Mouse (Mus musculus) embryonic facial prominence, embryonic 14.5 days (tissue): ENCODE data around the gene Tbx5. TPM values are rescaled to one million over a fixed set of nuclear protein-coding genes. Genes with fewer than 3 reads are reported as not detected.
A peak's percentile ranks its signal among the peaks of the same experiment; 100 is the strongest.
"Not testable (repeated sequence)": the region's sequence is repeated elsewhere in the genome, so short reads cannot be mapped to it uniquely, and the experiment has no call there.

ENCODE experiments used
- ATAC-seq: fragments of 200-750 bp; cut with Nextera tagmentation; 2 replicates; pipeline ENCODE4 v1.8.0; 2017; ENCODE audit warnings: low read depth, moderate number of reproducible peaks, moderate TSS enrichment
- DNase-seq: peaks from one replicate; pipeline ENCODE4 v3.0.0-alpha.2; 2015; ENCODE audit warnings: low spot score
- H3K27ac ChIP-seq: fragments of 300-500 bp; sonication (generic); replicated peaks from 2 replicates; pipeline ENCODE4 v1.5.1; 2014; ENCODE audit warnings: low read depth, mild to moderate bottlenecking, low read length, moderate library complexity
- H3K27me3 ChIP-seq: fragments of 300-500 bp; sonication (generic); replicated peaks from 2 replicates; pipeline ENCODE4 v1.6.1; 2014; ENCODE audit warnings: low read length; ENCODE audit not compliant: control insufficient read depth, insufficient read depth
- H3K36me3 ChIP-seq: fragments of 300-500 bp; sonication (generic); 2 replicates; pipeline ENCODE4 v1.6.1; 2014; ENCODE audit warnings: low read length, mixed read lengths; ENCODE audit not compliant: control insufficient read depth, insufficient read depth
- H3K4me1 ChIP-seq: fragments of 300-500 bp; sonication (generic); 2 replicates; pipeline ENCODE4 v1.6.1; 2014; ENCODE audit warnings: antibody characterized with exemption, low read length; ENCODE audit not compliant: control insufficient read depth, insufficient read depth
- H3K4me2 ChIP-seq: fragments of 300-500 bp; sonication (generic); 2 replicates; pipeline ENCODE4 v1.6.1; 2014; ENCODE audit warnings: low read depth, mild to moderate bottlenecking, low read length, moderate library complexity, mixed read lengths
- H3K4me3 ChIP-seq: fragments of 300-500 bp; sonication (generic); 2 replicates; pipeline ENCODE4 v1.5.1; 2014; ENCODE audit warnings: low read depth, mild to moderate bottlenecking, low read length
- H3K9ac ChIP-seq: fragments of 300-500 bp; sonication (generic); 2 replicates; pipeline ENCODE4 v1.6.1; 2014; ENCODE audit warnings: low read depth, mild to moderate bottlenecking, low read length, moderate library complexity, mixed read lengths
- H3K9me3 ChIP-seq: fragments of 300-500 bp; sonication (generic); 2 replicates; pipeline ENCODE4 v1.6.1; 2016; ENCODE audit warnings: low read length; ENCODE audit not compliant: control insufficient read depth
- WGBS: fragments of 180-500 bp; shearing (Covaris S2); extraction: QIAGEN DNeasy Blood & Tissue Kit; methylation state at CpG from one replicate; pipeline ENCODE4 v1.1.7; 2014; 5-methylcytosine and 5-hydroxymethylcytosine counted together
- polyA plus RNA-seq: library from polyadenylated mRNA; unstranded; fragments of >200 nt; fragmentation: Nextera tagmentation; extraction: Ambion mirVana; gene quantifications from 2 replicates; pipeline ENCODE4 v1.2.1, GENCODE M21; 2014

Gene Tbx5
- polyA plus RNA-seq, 1 experiment from 2014 or later, result 0.24 TPM

DNA sequence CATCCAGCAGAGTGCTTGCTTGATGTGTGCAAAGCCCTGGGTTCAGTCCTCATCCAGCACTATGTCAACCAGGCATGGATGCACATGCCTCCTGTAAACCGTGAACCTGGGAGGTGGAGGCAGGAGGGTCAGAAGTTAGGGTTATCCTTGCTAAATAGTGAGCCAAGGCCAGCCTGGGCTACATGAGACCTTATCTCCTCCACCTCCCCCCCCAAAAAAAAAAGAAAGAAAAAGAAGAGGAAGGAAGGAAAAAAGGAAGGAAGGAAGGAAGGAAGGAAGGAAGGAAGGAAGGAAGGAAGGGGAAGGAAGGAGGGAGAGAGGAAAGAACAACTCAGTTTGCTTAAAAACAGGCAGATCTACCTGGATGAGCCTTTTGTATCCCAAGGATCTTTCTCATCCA lies 85.9 kb downstream of the Tbx5 start:
- DNase-seq, H3K9me3 ChIP-seq, H3K27me3 ChIP-seq, H3K36me3 ChIP-seq, ATAC-seq, H3K9ac ChIP-seq, H3K4me1 ChIP-seq, H3K27ac ChIP-seq, H3K4me2 ChIP-seq, H3K4me3 ChIP-seq: not testable (repeated sequence)
- WGBS, result 93% methylated on average over 1 of the region's 1 CpGs

DNA sequence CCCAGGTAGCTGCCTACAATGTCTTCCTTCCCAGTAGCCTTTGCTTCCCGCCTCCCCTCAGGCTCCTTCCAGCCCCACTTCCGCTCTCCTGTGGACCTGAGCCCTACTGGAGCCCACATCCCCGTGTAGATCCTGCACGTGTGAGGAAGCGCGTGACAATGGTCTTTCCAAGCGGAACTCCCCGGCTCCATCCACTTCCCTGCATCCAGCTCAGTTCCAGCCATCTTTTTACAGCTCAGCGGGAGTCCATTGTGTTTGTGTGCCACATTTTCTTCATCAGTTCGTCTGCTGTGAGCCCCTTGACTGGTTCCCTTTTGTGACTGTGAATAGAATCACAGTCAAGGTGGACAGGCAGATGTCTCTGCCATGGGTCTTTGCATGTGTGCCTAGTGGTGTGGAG lies 88.5 kb downstream of the Tbx5 start:
- no peak for ATAC-seq
- Histone ChIP-seq H3K9ac (no peak overlapping the region), H3K4me2 (no peak overlapping the region), H3K27ac (no peak overlapping the region), H3K4me3 (no peak overlapping the region), H3K9me3 (no peaks in the 10 kb centered on the region), H3K4me1 (peaks cover 5% of the 10 kb centered on the region; the same call in 1 of the 2 replicates), H3K36me3 (no peaks in the 10 kb centered on the region), H3K27me3 (no peaks in the 10 kb centered on the region)
- WGBS, result 81% methylated on average over 10 of the region's 10 CpGs
- no peak for DNase-seq

DNA sequence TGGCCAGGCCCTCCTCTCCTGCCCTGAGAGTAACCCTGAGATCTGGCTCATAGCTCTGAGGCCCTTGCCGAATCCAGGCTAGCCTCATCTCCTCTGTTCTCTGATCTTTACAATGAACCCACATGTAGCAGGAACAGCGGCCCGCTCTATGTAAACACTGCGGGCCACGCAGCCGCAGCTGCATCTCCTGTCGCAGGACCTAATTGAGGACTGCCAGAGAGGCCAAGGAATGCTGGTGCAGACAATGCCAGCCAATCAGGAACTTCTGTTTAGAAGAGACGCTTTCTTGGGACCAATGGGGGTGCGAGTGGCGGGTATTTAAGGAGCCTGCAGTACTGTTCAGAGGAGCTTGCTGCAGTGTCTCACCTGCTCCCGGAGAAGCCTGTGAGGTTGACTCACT lies 89.8 kb downstream of the Tbx5 start:
- no peak overlapping the region for H3K4me2 ChIP-seq
- H3K27me3 ChIP-seq, result no peaks in the 10 kb centered on the region
- H3K4me1 ChIP-seq, result 0 out of 2 replicates have a peak, but pooled peaks cover 2% of the 10 kb centered on the region
- DNase-seq (peak; percentile 16), ATAC-seq (no peak)
- no peak overlapping the region for H3K4me3 ChIP-seq
- 45% methylated on average over 11 of the region's 11 CpGs for WGBS
- no peak overlapping the region for H3K27ac ChIP-seq
- no peaks in the 10 kb centered on the region for H3K36me3 ChIP-seq
- H3K9me3 ChIP-seq, result no peaks in the 10 kb centered on the region
- no peak overlapping the region for H3K9ac ChIP-seq

Other genes starting within 250 kb of the Tbx5 start
- 22.6 and 31.5 TPM in 2 replicates for gene Tbx3, start 162.0 kb upstream of the Tbx5 start, polyA plus RNA-seq